Mouse (Mus musculus) forebrain, embryonic 15.5 days (tissue): ENCODE data around the gene Tmem205. TPM values are rescaled to one million over a fixed set of nuclear protein-coding genes. Genes with fewer than 3 reads are reported as not detected.

Experiments used
- ATAC-seq: fragments of 200-750 bp; cut with Nextera tagmentation; replicated peaks from 2 replicates; pipeline ENCODE4 v1.8.0; 2017; ENCODE audit warnings: mild to moderate bottlenecking, moderate TSS enrichment, moderate library complexity
- H3K27ac ChIP-seq: fragments of 300-500 bp; sonication (generic); replicated peaks from 2 replicates; pipeline ENCODE4 v1.5.1; 2015; ENCODE audit warnings: mild to moderate bottlenecking, inconsistent platforms
- H3K27me3 ChIP-seq: fragments of 300-500 bp; sonication (generic); 2 replicates; pipeline ENCODE4 v1.6.1; 2015; ENCODE audit warnings: inconsistent platforms
- H3K36me3 ChIP-seq: fragments of 300-500 bp; sonication (generic); 2 replicates; pipeline ENCODE4 v1.6.1; 2015; ENCODE audit warnings: mild to moderate bottlenecking, inconsistent platforms
- H3K4me1 ChIP-seq: fragments of 300-500 bp; sonication (generic); 2 replicates; pipeline ENCODE4 v1.6.1; 2015; ENCODE audit warnings: inconsistent platforms
- H3K4me2 ChIP-seq: fragments of 300-500 bp; sonication (generic); replicated peaks from 2 replicates; pipeline ENCODE4 v1.6.1; 2015; ENCODE audit warnings: mild to moderate bottlenecking, inconsistent platforms
- H3K4me3 ChIP-seq: fragments of 300-500 bp; sonication (generic); 2 replicates; pipeline ENCODE4 v1.5.1; 2015; ENCODE audit warnings: mild to moderate bottlenecking, inconsistent platforms
- H3K9ac ChIP-seq: fragments of 300-500 bp; sonication (generic); replicated peaks from 2 replicates; pipeline ENCODE4 v1.6.1; 2015; ENCODE audit warnings: mild to moderate bottlenecking, inconsistent platforms
- H3K9me3 ChIP-seq: fragments of 300-500 bp; sonication (generic); 2 replicates; pipeline ENCODE4 v1.6.1; 2016; ENCODE audit warnings: inconsistent platforms
- WGBS: fragments of 180-500 bp; shearing (Covaris S2); methylation state at CpG from one replicate; pipeline ENCODE4 v1.1.7; 2015; ENCODE audit warnings: mixed read lengths; 5-methylcytosine and 5-hydroxymethylcytosine counted together
- polyA plus RNA-seq: library from polyadenylated mRNA; unstranded; fragments of >200 nt; fragmentation: Nextera tagmentation; extraction: Ambion mirVana; gene quantifications from 2 replicates; pipeline ENCODE4 v1.2.1, GENCODE M21; 2015

Gene Tmem205
- polyA plus RNA-seq, 1 experiment from 2014 or later = 53.7 TPM

DNA sequence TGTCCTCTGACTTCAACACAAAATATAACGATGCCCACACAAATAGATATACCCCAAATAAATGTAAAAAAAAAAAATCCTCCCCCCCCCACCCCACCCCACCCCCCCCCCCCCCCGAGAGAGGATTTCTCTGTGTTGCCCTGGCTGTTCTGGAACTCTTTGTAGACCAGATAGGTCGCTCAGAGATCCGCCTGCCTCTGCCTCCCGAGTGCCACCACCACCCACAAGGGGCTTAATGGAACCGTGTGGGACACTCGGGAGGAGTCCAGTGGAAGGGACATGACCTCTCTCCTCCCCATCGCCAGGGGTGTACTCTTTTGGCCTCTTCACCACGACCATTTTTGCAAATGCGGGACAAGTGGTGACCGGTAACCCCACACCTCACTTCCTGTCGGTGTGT, 15.7 kb upstream of the Tmem205 start:
- H3K4me2 ChIP-seq = no peak overlapping the region
- no peak overlapping the region for H3K4me3 ChIP-seq
- H3K27me3 ChIP-seq = no peaks in the 10 kb centered on the region
- WGBS = 87% methylated on average over 11 of the region's 12 CpGs
- H3K9me3 ChIP-seq = no peaks in the 10 kb centered on the region
- H3K27ac ChIP-seq = no peak overlapping the region
- H3K36me3 ChIP-seq = peaks cover 27% of the 10 kb centered on the region
- H3K9ac ChIP-seq = no peak overlapping the region
- H3K4me1 ChIP-seq = peaks cover 11% of the 10 kb centered on the region
- no peak for ATAC-seq

DNA sequence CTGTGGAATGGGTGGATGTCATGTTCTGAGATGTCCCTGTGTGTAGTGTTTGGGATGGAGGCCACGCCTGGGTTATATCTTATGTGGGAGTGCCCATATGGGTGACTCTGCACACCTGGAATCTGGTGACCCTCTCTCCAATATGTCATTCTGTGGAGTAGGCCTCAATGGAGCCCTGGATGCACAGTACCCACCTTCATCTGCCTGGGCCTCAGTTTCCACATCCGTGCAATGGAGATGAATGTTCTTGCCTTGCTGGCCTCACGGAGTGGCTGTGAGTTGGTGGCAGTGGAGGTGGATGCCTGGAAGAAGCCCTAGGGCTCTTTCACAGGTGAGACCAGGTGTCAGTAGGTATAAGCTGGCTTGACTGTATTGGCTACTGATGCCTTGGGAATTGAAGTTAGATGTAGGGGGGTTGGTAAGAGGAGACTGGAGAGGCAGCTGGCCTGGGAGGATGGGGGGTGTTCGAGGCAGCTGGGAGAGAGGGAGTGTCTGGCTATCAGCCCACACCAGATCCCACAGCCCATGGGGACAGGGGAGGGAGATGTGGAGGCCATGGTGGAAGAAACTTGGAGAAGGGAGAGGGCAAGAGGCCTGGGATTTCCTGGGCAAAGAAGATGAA, 11.0 kb upstream of the Tmem205 start:
- H3K4me2 ChIP-seq = peak overlapping the region; percentile 68
- peak overlapping the region; percentile 89; the same call in 1 of the 2 replicates for H3K9ac ChIP-seq
- H3K9me3 ChIP-seq = no peaks in the 10 kb centered on the region
- H3K4me3 ChIP-seq = peak overlapping the region; percentile 92
- H3K27ac ChIP-seq = peak overlapping the region; percentile 85; the same call in 1 of the 2 replicates
- H3K36me3 ChIP-seq = peaks cover 14% of the 10 kb centered on the region
- H3K4me1 ChIP-seq = peaks cover 24% of the 10 kb centered on the region
- H3K27me3 ChIP-seq = no peaks in the 10 kb centered on the region
- WGBS = 84% methylated on average over 4 of the region's 4 CpGs
- no peak for ATAC-seq

DNA sequence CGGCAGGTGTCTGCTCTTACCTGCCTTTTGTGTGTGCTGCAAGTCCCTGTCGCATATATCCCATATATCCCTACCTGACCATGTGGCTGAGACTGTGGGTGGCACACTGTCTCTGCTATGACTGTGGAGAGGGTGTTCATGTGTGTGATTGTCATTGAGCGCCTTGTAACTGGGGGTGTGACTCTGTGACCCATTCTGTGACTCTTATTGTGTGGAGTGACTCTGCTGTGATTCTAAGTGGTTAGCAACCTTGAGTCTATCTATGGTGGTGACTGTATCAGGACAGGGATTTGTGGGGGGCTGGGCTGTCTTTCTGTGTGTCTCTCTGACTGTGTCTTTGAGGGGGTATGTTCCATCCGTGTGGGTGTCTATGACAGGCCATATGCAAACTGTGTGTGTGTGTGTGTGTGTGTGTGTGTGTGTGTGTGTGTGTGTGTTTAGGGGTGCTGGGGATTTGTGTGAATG, 10.4 kb upstream of the Tmem205 start:
- WGBS = 68% methylated on average over 4 of the region's 4 CpGs
- peaks cover 14% of the 10 kb centered on the region for H3K36me3 ChIP-seq
- no peaks in the 10 kb centered on the region for H3K9me3 ChIP-seq
- H3K27ac ChIP-seq = peak overlapping the region; percentile 85
- peak overlapping the region; percentile 89; the same call in 1 of the 2 replicates for H3K9ac ChIP-seq
- ATAC-seq = no peak; the same call in 1 of the 2 replicates
- no peaks in the 10 kb centered on the region for H3K27me3 ChIP-seq
- H3K4me1 ChIP-seq = peaks cover 24% of the 10 kb centered on the region
- H3K4me2 ChIP-seq = peak overlapping the region; percentile 68
- H3K4me3 ChIP-seq = peak overlapping the region; percentile 92

DNA sequence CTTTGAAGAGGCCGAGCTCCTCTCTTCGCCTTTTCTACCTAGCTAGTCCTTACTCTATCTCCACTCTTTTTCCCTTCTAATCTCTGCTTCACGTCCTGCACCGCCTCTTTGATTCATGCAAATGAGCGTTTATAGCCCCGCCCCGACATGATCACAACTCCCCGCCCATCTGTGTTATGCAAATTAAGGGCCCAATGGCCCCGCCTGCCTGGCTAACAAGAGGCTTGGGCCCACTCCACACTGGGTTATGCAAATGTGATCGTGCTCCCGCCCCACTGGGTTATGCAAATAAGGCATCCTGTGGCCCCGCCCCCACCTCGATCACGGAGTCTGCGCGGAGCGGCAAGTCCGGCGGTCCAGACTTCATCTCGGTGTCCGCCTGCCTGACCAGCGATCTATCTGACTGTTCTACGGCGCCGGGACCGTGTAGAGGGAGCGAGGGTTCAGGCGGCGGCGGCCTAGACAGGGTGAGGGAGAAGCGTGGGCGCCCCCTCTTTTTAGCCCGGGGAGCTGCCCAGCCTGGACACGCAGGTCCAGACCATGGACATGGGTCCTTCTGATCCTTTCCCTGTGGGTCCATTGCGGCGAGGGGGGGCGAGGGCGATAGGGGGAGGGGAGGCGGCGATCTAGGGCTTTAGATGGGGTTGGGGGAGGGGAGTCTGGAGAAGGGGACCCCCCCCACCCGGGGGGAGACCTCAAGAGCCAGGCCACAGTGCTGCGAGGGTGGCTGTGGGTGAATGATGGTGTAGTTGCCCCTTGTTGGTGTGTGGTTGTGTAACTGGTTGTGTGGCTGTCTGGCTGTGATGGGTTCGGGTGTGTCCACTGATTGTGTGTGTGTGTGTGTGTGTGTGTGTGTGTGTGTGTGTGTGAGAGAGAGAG, 9.6 kb upstream of the Tmem205 start, which contains the start of gene Plppr2:
Gene Plppr2 (plus strand): TSS at position 342 of the 879 bp plus-strand sequence.
- ATAC-seq = peak; percentile 90
- peak within 1 kb of the TSS; percentile 89 for H3K9ac ChIP-seq
- peaks cover 11% of the 10 kb centered on the region for H3K36me3 ChIP-seq
- 1% methylated on average over 43 of the region's 43 CpGs for WGBS
- peak within 1 kb of the TSS; percentile 85 for H3K27ac ChIP-seq
- peak within 1 kb of the TSS; percentile 68 for H3K4me2 ChIP-seq
- H3K4me3 ChIP-seq = peak within 1 kb of the TSS; percentile 92
- H3K9me3 ChIP-seq = no peaks in the 10 kb centered on the region
- H3K27me3 ChIP-seq = no peaks in the 10 kb centered on the region
- peaks cover 24% of the 10 kb centered on the region for H3K4me1 ChIP-seq

DNA sequence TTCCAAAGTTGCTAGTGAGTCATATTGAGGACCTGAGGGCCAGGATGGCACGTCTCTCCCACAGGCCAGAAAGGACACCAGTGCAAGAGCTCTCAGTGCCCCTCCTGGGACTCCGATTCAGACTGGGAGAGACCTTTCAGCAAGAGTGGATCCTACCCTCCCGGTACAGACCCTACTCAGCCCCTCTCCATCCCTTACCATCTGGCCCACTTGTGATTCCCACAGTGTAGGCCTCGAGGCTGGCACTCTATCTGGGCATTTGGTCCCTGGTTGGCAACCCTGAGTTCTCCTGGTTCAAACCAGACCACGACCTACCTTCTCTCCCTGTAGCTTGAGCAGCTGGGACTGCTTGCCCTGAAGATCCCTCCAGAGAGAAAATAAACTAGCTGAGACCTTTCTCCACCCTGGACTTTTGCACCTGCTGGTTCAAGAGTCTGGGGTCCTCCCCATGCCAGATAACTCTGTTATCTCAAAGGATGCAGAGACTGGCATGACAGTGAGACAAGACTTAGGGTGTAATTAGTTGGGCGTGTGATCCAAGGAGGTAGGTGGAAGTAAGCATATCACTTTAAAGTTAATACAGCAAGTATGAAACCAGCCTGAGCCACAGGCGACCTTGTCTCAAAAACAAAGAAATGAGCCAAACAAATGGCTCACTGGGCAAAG, 8.2 kb upstream of the Tmem205 start:
- Histone ChIP-seq H3K4me2 (0 out of 2 replicates have a peak overlapping the region, but pooled peaks have one; percentile 68), H3K27me3 (no peaks in the 10 kb centered on the region), H3K9me3 (no peaks in the 10 kb centered on the region), H3K4me3 (no peak overlapping the region), H3K27ac (no peak overlapping the region), H3K9ac (no peak overlapping the region), H3K36me3 (peaks cover 6% of the 10 kb centered on the region), H3K4me1 (peaks cover 24% of the 10 kb centered on the region)
- 87% methylated on average over 7 of the region's 7 CpGs for WGBS
- no peak for ATAC-seq

DNA sequence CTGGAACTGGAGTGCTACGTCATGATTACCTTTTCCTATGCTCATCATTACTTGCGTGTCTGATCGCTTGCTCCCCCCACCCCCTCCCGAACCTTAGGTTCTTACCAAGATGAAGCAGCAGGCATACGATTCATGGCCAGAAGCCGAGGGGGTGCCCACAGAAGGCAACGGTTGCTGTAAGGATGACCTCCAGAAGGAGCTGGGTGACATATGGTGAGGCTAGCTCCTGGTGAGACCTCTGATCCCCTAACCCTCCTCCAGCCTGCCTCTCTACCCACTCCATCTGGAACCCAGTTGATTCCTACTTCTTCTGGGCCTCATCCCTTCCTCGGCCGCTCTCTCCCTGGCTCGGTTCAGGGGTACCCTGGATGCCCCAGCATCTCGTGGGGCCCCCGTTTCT, 6.7 kb upstream of the Tmem205 start:
- Histone ChIP-seq H3K27ac (no peak overlapping the region), H3K4me3 (no peak overlapping the region), H3K4me1 (peaks cover 24% of the 10 kb centered on the region), H3K9me3 (no peaks in the 10 kb centered on the region), H3K27me3 (no peaks in the 10 kb centered on the region), H3K4me2 (no peak overlapping the region), H3K36me3 (peaks cover under 1% of the 10 kb centered on the region; the same call in 1 of the 2 replicates), H3K9ac (no peak overlapping the region)
- no peak for ATAC-seq
- 91% methylated on average over 12 of the region's 12 CpGs for WGBS

DNA sequence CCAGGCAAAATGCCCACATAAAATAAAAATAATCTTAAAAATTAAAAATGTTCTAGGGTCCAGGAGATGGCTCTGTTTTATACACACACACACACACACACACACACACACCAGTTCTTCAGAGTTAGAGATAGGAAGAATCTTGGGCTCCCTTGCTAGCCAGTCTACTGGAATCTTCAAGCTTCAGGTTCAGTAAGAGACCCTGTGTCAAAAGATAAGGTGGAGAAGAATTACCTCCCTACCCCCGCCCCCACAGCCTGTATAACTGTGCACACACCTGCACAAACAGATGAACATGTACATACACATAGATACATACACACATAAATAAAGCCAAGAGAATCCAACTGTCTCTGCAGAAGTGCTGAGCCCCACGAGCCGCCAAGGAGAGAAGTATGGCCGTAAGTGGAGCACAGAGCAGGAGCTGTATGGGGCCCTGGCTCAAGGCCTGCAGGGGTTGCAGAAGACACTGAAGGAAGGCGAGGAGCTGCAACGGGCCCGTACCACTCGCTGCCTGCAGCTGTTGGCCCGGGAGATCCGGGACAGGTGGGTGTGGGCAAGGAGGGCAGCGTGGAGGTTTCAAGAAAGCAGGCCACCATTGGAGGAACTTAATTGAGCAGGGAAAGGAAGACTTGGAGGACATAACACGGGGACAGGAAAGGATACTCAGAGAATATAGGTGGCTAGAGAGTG, 5.2 kb upstream of the Tmem205 start:
- no peaks in the 10 kb centered on the region for H3K9me3 ChIP-seq
- 53% methylated on average over 12 of the region's 12 CpGs for WGBS
- no peak for ATAC-seq
- no peaks in the 10 kb centered on the region for H3K27me3 ChIP-seq
- H3K27ac ChIP-seq = no peak overlapping the region
- no peak overlapping the region for H3K9ac ChIP-seq
- H3K36me3 ChIP-seq = no peaks in the 10 kb centered on the region
- H3K4me1 ChIP-seq = peaks cover 9% of the 10 kb centered on the region
- no peak overlapping the region for H3K4me2 ChIP-seq
- no peak overlapping the region for H3K4me3 ChIP-seq

DNA sequence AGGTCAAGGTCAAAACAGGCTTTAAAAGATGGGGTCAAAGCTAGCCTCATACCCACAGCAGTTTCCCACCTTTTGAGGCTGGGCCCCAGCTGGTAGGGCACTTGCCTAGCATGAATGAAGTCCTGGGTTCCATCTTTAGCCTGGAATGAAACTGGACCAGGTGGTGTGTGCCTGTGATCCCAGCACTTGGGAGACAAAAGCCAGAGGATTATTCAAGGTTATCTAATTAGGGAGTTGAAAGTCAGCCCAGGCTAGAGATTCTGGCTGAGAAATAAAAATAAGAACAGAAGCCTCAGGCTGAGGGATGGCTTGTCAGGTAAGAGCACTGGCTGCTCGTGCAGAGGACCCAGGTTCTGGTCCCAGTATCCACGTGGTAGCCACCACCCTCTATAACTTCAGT, 4.7 kb upstream of the Tmem205 start:
- Histone ChIP-seq H3K4me3 (no peak overlapping the region), H3K9me3 (no peaks in the 10 kb centered on the region), H3K4me2 (no peak overlapping the region), H3K9ac (no peak overlapping the region), H3K36me3 (no peaks in the 10 kb centered on the region), H3K27ac (no peak overlapping the region), H3K4me1 (peaks cover 7% of the 10 kb centered on the region), H3K27me3 (no peaks in the 10 kb centered on the region)
- no peak for ATAC-seq
- WGBS = 58% methylated on average over 2 of the region's 2 CpGs

DNA sequence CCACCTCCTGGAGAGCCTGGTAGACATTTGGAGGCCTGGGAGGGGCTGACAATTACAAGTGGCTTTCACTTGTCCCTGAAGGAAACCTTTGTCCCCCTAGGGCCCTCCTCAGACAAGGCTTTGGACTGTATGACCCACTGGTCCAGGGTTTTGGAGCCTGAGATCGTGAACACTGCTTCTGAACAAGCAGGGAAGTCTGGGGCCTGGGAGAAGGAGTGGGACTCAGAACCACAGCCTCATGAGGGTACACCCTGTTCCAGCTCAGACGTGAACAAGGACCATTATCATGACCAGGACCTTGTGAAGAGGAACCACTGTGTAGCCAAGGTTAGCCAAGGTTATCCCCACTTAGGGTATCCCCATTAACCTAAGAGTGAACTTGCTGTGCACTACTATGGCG, 1.9 kb upstream of the Tmem205 start:
- H3K27ac ChIP-seq = no peak overlapping the region
- no peaks in the 10 kb centered on the region for H3K9me3 ChIP-seq
- no peak overlapping the region for H3K4me3 ChIP-seq
- 83% methylated on average over 3 of the region's 3 CpGs for WGBS
- no peak for ATAC-seq
- H3K4me2 ChIP-seq = no peak overlapping the region
- H3K36me3 ChIP-seq = no peaks in the 10 kb centered on the region
- peaks cover 11% of the 10 kb centered on the region for H3K4me1 ChIP-seq
- H3K27me3 ChIP-seq = no peaks in the 10 kb centered on the region
- no peak overlapping the region for H3K9ac ChIP-seq

DNA sequence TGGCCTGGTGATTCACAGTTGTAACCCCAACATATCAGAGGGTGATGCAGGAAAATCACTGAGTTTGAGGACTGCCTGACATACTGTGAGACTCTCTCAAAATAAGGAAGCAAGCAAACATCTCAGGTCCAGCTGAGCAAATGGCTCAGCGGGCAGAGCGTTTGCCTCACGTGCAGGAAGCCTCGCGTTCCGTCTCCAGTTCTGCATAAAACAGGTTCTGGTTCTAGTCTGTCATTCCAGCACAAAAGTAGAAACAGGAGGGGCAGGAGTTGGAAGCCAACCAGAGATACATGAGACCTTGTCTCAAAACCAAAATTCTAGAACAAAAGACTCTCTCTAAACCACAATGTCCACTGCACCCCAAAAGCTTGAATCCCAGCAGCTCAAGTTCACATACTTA, 572 bp downstream of the Tmem205 start:
- Histone ChIP-seq H3K9me3 (no peaks in the 10 kb centered on the region), H3K9ac (peak overlapping the region; percentile 71), H3K4me2 (peak overlapping the region; percentile 69), H3K4me3 (peak overlapping the region; percentile 54), H3K27ac (peak overlapping the region; percentile 80), H3K36me3 (no peaks in the 10 kb centered on the region), H3K27me3 (no peaks in the 10 kb centered on the region), H3K4me1 (peaks cover 11% of the 10 kb centered on the region)
- 0 out of 2 replicates have a peak, but pooled peaks have one; percentile 3 for ATAC-seq
- under 1% methylated on average over 6 of the region's 6 CpGs for WGBS

DNA sequence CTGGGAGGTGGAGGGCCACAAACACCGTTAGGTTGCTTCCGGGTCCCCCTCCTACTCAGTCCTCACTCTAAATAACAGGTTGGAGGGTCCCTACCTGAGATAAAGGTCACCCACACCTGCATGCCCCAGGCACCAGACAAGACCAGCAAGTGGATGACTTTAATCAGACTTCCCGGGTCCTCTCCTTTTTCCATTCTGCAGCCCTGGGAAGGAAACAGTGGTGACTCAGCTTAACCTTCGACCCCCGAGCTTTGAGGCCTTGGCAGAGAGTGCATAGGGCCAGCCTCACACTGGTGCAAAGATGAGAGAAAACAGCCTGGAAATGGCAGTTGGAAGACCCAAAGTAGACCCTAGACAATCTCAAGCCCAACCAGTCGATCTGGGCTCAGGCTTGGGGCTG, 1.2 kb downstream of the Tmem205 start:
- Histone ChIP-seq H3K9ac (peak overlapping the region; percentile 24; the same call in 1 of the 2 replicates), H3K4me2 (peak overlapping the region; percentile 69), H3K27me3 (no peaks in the 10 kb centered on the region), H3K4me1 (peaks cover 11% of the 10 kb centered on the region), H3K9me3 (no peaks in the 10 kb centered on the region), H3K4me3 (peak overlapping the region; percentile 54), H3K27ac (no peak overlapping the region), H3K36me3 (no peaks in the 10 kb centered on the region)
- WGBS = 79% methylated on average over 6 of the region's 6 CpGs
- ATAC-seq = no peak
